Mouse (Mus musculus): ENCODE measurements around the gene Cabp4.

DNA sequence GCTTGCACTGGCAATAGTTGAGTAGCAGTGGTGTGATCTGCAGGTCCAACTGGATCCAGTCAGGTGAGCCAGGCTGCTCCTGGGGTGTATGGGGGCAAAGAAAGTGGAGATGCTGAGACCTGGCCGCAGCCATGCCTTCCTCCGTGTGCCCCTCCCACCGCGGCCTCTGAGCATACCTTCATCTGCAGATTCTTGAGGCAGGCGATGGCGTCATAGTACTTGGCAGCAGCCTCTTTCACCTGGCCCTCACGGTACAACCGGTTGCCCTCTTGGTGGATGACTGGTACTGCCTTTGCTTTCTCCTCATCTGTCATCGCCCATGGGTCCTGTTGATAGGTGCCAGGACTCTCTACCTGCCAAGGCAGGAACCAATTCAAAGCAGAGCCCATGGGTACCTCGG is 28.7 kb downstream of the Cabp4 start:
- TF ChIP-seq TAL1 (IDR thresholded peaks at IDR 0.05; ENCODE audit: low read length) (no peak), GATA1 (IDR thresholded peaks at IDR 0.05; ENCODE audit: low read length) (no peak)
